Mouse (Mus musculus) A20 (cell line): ENCODE data around the gene Tmem19.
"Not testable (repeated sequence)": the region's sequence is repeated elsewhere in the genome, so short reads cannot be mapped to it uniquely, and the experiment has no call there.

Source experiments
- DNase-seq: peaks from one replicate; pipeline ENCODE4 v3.0.0-alpha.2; 2011; ENCODE audit warnings: low read depth, low spot score

The Tmem19 gene

GRCm38 (mm10) chr10:115349029-115349428 is 13.3 kb downstream of the Tmem19 start:
- DNase-seq, result no peak

- DNase-seq, result no peak
Observed at GRCm38 (mm10) chr10:115348131-115348530, 14.2 kb downstream of the Tmem19 start.

GRCm38 (mm10) chr10:115346444-115346843 is 15.9 kb downstream of the Tmem19 start:
- DNase-seq, result no peak

- DNase-seq, result peak; percentile 47
Observed at GRCm38 (mm10) chr10:115342771-115343425, 19.4 kb downstream of the Tmem19 start.

- DNase-seq, result no peak
Observed at GRCm38 (mm10) chr10:115339820-115340328, 22.4 kb downstream of the Tmem19 start.

GRCm38 (mm10) chr10:115336901-115337300 is 25.4 kb downstream of the Tmem19 start:
- DNase-seq, result no peak

- DNase-seq, result no peak
Observed at GRCm38 (mm10) chr10:115333528-115333927, 28.8 kb downstream of the Tmem19 start.

GRCm38 (mm10) chr10:115332997-115333396 is 29.3 kb downstream of the Tmem19 start:
- DNase-seq, result peak; percentile 52

- DNase-seq, result no peak
Observed at GRCm38 (mm10) chr10:115332420-115332952, 29.8 kb downstream of the Tmem19 start.

GRCm38 (mm10) chr10:115329010-115329530 is 33.2 kb downstream of the Tmem19 start:
- DNase-seq, result no peak

- DNase-seq, result no peak
Observed at GRCm38 (mm10) chr10:115328514-115328913, 33.8 kb downstream of the Tmem19 start.

GRCm38 (mm10) chr10:115323295-115323694 is 39.0 kb downstream of the Tmem19 start:
- DNase-seq, result peak; percentile 75

- DNase-seq, result no peak
Observed at GRCm38 (mm10) chr10:115321317-115322035, 40.8 kb downstream of the Tmem19 start.

- not testable (repeated sequence) for DNase-seq
Observed at GRCm38 (mm10) chr10:115318388-115318787, 43.9 kb downstream of the Tmem19 start.

GRCm38 (mm10) chr10:115316313-115316712 is 46.0 kb downstream of the Tmem19 start:
- no peak for DNase-seq

GRCm38 (mm10) chr10:115315473-115316171 is 46.7 kb downstream of the Tmem19 start, which contains the start of gene Rab21:
Gene Rab21, minus strand, starts transcription at chr10:115315594.
- peak; percentile 92 for DNase-seq

GRCm38 (mm10) chr10:115314582-115315452 is 47.5 kb downstream of the Tmem19 start:
- DNase-seq, result peak; percentile 93

- no peak for DNase-seq
Observed at GRCm38 (mm10) chr10:115314287-115314581, 48.1 kb downstream of the Tmem19 start.

GRCm38 (mm10) chr10:115313641-115314286 is 48.5 kb downstream of the Tmem19 start:
- peak; percentile 74 for DNase-seq

- DNase-seq, result peak; percentile 68
Observed at GRCm38 (mm10) chr10:115312732-115313131, 49.6 kb downstream of the Tmem19 start.
